Mouse (Mus musculus): ENCODE measurements around the gene Ctc1.
"Not testable (repeated sequence)": the region's sequence is repeated elsewhere in the genome, so short reads cannot be mapped to it uniquely, and the experiment has no call there.

The Ctc1 gene

DNA sequence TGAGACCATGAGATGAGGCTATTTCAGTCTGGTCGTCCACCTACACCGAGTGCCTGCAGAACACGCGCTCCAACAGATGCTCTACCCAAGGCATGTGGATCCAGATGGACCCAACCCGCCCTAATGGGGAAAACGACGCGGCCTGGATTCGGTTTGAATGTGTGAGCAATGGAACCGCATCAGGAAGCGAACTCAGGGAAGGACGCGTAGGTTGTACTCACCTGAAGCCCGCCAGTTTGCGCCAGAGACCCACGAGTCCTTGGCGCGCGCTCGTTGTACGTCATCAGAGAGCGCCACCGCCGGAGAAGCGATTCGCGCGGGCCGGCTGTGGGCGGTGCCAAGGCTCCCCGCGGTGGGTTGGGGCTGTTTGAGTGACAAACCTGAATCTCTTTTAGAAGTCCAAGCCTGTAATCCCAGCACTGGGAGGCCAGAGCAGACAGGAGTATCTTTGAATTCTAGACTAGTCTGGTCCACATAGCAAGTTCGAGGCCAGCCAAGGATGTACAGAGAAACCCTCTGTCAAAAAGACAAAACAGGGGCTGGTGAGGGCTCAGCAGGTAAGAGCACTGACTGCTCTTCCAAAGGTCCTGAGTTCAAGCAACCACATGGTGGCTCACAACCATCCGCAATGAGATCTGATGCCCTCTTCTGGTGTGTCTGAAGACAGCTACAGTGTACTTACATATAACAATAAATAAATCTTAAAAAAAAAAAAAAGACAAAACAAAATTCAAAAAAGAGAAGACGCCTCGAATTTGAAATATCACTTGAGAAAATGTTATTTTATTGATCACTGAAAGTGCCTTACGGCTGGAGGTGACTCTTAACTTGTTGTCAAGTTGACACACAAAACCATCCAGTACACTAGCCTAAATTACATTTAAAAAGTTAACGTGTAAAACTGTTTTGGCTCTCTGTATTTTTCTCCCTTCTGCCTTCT is 7.3 kb upstream of the Ctc1 start, which contains the start of gene Pfas:
Gene Pfas (minus strand): TSS at position 279 of the 940 bp plus-strand sequence.
- peak; percentile 85 to 90 for DNase-seq (ENCODE audit: low spot score in 2 of 2)

GRCm38 (mm10) chr11:69009508-69009907 is 6.2 kb upstream of the Ctc1 start:
- no peak for DNase-seq (ENCODE audit: low spot score in 2 of 2)

- no peak for DNase-seq (ENCODE audit: low spot score in 2 of 2)
Observed at GRCm38 (mm10) chr11:69010400-69011323, 5.0 kb upstream of the Ctc1 start.

DNA sequence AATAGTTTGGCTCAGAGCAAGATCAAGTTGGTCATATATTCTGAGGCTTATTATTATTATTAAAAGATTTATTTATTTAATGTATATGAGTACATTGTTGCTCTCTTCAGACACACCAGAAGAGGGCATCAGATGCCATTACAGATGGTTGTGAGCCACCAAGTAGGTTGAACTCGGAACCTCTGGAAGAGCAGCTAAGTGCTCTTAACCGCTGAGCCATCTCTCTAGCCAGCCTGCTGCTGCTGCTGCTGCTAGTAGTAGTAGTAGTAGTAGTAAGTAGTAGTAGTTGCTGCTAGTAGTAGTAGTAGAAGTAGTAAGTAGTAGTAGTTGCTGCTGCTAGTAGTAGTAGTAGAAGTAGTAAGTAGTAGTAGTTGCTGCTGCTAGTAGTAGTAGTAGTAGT is 4.3 kb upstream of the Ctc1 start:
- not testable (repeated sequence) for DNase-seq (ENCODE audit: low spot score in 2 of 2)

DNA sequence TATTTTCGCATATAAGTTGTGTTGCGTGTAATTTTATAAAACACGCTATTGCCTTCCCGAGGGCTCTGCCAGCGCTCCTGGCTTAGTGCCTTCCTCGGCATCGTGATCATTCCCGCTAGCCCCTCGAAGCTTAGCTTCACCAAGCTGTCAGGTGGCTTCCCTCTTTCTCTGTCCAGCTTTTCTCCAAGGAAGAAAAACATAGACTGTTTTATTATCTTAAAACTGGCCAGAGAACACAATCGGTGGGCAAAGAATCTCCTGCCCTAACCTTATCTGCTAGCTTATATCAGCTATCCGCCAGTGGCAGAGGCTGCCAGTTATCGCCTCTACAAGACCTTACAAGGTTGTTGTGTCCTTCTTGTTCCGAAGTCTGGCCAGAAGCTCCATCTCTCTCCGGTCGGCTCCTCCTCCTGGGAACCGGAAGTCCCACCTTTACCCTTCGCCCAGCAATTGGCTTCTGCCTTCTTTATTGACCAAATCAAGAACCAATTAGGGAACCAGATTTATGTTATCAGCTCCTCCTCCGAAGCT is 3.6 kb upstream of the Ctc1 start:
- peak; percentile 81 to 88 for DNase-seq (ENCODE audit: low spot score in 2 of 2)

DNA sequence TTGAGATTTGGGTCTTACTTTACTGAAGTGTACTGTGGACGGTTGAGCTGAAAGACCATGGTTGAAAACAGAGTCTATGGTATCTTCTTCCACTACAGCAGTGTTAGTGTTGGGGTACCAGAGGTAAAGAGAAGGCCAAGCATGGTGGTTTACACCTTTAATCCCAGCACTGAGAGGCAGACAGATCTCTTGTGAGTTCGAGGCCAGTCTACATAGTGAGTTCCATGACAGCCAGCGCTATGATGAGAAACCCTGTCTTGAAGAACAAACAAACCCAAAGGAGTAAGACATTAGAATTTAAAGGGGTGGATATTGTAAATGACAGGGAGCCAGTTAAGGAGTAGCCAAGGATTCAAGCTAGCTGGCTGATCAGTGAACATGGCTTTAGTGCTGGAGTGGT is 1.0 kb downstream of the Ctc1 start:
- DNase-seq (ENCODE audit: low spot score in 2 of 2): no peak

DNA sequence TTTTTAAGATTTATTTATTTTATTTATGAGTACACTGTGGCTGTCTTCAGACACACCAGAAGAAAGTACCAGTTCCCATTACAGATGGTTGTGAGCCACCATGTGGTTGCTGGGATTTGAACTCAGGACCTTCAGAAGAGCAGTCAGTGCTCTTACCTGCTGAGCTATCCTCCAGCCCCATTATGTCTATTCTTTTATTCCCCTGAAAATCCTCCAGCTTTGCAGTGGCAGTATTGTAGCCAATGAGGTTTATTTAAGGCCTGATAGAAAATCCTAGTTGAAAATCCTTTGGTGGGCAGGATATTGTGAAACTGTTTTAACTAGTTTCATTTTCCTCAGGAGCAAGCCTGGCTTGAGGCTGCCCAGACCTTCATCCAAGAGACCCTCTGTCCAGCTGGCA is 5.0 kb downstream of the Ctc1 start:
- DNase-seq (ENCODE audit: low spot score in 2 of 2): no peak

DNA sequence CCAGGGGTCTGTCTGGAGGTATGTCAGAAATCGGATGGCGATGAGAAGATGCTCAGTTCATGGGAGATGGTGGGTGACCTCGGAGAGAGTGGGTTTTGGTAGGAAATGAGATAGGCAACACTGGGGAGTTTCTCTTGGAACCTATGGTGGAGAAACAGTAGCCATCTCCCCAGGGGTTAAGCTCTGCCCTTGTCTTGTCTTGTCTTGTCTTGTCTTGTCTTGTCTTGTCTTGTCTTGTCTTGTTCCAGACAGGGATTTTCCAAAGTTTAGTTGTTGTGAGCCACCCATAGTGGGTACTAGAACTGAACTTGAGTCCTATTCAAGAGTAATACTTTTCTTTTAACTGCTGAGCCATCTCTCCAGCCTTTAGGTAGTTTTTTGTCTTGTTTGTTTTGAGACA is 10.9 kb downstream of the Ctc1 start:
- DNase-seq (ENCODE audit: low spot score in 2 of 2): no peak

DNA sequence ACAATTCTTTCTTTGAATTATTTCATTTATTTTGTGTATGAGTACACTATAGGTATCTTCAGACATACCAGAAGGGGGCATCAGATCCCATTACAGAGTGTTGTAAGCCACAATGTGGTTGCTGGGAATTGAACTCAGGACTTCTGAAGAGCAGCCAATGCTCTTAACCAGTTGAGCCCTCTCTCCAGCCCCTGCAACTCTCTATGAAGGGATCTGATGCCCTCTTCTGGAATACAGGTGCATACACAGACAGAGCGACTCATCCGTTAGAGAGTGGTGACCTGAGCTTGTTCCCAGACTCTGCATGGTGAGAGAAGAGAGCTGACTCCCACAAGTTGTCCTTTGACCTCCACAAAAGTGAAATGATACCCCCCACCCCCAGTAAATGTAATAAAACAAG is 13.1 kb downstream of the Ctc1 start:
- no peak for DNase-seq (ENCODE audit: low spot score in 2 of 2)

DNA sequence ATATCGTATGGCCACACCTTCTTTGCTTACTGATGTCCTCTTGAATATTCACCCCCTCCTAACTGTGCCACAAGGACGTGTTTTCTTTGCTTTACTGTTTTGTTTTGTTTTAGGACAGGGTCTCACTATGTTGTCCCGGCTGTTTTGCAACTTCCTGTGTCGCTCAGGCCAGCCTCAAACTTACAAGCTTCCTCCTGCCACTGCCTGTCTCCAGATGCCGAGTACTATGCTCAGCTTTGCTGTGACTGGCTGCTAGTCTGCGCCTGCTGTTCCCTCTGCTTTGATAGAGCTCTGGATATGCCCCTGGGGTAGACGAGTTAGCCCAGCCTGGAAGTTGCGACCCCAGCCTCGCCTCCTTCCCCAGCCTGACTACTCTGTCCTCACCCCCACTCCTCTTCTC is 17.8 kb downstream of the Ctc1 start:
- no peak for DNase-seq (ENCODE audit: low spot score in 2 of 2)

DNA sequence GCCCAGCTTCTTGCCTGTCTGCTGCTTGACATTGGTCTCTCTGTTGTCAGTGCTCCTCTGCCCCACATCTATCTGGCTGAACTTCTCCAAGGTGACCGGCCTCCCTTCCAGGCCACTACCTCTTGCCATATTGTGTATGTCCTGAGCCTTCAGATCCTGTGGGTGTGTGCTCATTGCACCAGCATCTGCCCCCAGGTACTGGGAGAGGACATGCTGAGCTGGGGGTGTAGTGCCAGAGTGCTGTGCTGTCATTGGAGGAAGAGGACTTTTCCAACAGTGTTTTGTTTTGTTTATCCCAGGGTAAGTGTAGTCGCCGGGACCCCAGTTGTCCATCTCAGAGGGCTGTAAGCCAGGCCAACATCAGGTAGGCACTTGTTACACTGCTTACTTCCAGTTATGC is 18.9 kb downstream of the Ctc1 start:
- DNase-seq (ENCODE audit: low spot score in 2 of 2): no peak

GRCm38 (mm10) chr11:69035411-69035810 is 19.7 kb downstream of the Ctc1 start:
- DNase-seq (ENCODE audit: low spot score in 2 of 2): no peak

- peak; percentile 85 to 89 for DNase-seq (ENCODE audit: low spot score in 2 of 2)
Observed at GRCm38 (mm10) chr11:69035849-69036248, 20.1 kb downstream of the Ctc1 start.

DNA sequence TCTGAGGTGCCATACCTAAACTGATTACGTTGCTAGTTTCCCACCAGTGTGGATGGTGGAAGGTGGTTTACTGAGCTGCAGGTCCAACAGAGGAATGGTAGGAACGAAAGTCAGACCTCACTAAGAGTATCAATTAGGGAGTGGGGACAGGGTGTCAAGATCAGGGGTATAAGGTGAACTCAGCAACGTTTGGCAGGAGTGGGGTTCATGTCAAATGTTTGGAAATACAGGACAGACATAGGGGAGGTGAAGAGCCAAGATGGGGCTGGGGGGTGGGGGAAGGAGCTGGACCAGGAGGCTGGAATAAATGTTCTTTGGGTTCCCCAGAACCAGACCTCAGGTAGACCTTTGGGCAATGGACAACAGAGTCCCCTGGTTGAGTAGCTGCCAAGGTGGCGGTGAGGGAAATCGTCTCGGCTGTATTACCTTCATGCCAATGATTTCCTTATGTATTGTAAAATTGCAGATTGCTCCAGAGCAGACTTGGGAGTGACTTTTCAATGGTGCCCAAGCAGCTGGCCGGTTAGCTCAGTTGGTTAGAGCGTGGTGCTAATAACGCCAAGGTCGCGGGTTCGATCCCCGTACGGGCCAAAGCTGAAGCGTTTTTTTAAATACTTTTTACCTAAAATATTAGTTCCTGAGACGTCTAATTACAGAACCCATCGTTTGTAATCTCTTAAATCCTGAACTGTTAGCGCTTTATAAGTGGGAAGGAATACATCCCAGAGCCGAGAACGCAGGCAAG is 20.9 kb downstream of the Ctc1 start:
- DNase-seq (ENCODE audit: low spot score in 2 of 2): peak; percentile 83 to 89

GRCm38 (mm10) chr11:69037231-69038061 is 21.7 kb downstream of the Ctc1 start:
- peak; percentile 84 to 87 for DNase-seq (ENCODE audit: low spot score in 2 of 2)

GRCm38 (mm10) chr11:69038173-69038572 is 22.5 kb downstream of the Ctc1 start:
- DNase-seq (ENCODE audit: low spot score in 2 of 2): no peak

DNA sequence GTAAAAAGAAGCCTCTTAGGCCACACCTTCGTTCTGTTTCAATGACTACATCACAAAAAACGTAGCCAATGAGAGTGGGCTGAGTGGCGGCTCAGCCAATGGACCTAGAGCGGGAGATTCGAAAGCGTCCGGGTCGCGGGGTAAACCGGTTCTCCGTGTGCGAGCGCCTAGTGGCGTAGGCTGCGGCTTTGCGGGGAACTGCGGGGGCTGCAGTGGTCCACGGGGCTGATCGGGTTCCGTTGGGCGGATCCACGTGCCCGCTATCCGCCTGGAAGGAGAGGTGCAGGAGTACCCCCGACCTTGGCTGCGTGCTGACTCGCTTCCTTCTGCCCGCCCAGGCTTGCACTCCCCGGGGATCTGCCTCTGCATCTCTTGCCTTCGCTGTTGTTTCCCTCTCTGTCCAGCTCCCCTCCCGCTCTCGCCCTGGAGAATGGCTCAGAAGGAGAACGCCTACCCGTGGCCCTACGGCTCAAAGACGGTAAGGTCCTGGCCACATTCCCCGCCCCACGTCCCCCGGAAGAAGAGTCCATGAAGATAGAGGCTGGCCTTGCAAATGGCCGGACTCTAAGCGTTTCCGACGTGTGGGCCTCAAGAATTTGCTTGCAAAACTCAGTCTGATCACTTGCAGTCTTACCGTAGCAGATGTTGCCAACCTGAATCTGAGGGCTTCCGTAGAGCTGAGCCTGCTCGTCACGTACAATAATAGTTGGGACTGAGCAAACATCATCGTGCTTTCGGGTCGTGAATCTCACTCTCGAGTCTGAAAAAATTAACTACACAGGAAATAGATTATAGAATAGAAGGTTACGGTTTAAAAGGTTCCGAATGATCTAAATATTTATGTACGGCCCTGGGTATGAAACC is 30.1 kb downstream of the Ctc1 start, which contains the start of gene Aurkb:
Gene Aurkb (plus strand): TSS at position 117 of the 864 bp plus-strand sequence.
- DNase-seq (ENCODE audit: low spot score in 2 of 2): peak in 1 of 2 experiments; percentile 55

DNA sequence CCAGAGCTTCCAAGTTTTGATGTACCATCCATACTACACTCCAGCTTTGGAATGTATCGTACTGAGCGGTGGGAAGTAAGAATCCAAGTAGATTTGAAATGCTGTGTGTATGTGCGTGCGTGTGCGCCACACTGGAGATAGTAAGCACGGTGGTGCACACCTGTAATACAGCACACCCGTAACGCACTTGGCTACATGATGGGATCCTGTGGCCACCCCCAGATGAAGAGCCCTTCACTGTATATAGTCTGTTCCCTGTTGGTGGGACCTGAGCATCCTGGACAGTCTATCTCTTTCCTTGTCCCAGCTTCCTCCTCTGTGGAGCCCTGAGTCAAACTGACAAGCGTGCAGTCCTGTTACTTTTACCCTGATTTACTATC is 30.7 kb downstream of the Ctc1 start:
- DNase-seq (ENCODE audit: low spot score in 2 of 2): no peak

GRCm38 (mm10) chr11:69047592-69047991 is 31.9 kb downstream of the Ctc1 start:
- no peak for DNase-seq (ENCODE audit: low spot score in 2 of 2)

Data from right cerebral cortex, postnatal 36 days (tissue).